Mouse (Mus musculus): ENCODE measurements around the gene Rpl3l. TPM values are rescaled to one million over a fixed set of nuclear protein-coding genes. Genes with fewer than 3 reads are reported as not detected.
"Not testable (repeated sequence)": the region's sequence is repeated elsewhere in the genome, so short reads cannot be mapped to it uniquely, and the experiment has no call there.

The Rpl3l gene
- total and polyA plus RNA-seq, 2 experiments from 2014 or later, result 2.1 to 7.2 TPM

DNA sequence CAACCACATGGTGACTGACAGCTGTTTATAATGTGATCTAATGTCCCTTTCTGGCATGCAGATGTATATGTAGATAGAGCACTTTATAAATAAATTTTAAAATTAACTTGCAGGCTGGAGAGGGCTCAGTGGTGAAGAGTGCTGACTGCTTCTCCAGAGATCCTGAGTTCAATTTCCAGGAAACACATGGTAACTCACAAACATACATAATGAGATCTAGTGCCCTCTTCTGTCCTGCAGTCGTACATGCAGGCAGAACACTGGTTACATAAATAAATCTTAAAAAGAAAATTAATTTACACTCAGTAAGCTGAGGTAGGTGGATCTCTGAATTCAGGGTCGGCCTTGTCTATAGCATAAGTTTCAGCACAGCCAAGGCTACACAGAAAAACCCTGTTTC lies 19.0 kb upstream of the Rpl3l start:
- H3K4me2 ChIP-seq (ENCODE audit: low read depth, low read length), result no peak overlapping the region
- ATAC-seq (ENCODE audit: insufficient read depth, low read depth) (no peak), DNase-seq (ENCODE audit: low spot score) (peak; percentile 62)
- peaks cover 20% of the 10 kb centered on the region for H3K36me3 ChIP-seq (replicated peaks; ENCODE audit: control insufficient read depth, insufficient read depth, low read length)
- H3K27ac ChIP-seq (ENCODE audit: low read depth), result no peak overlapping the region
- no peaks in the 10 kb centered on the region for H3K27me3 ChIP-seq (ENCODE audit: control insufficient read depth, insufficient read depth, low read length)
- WGBS, result 24% methylated on average over 2 of the region's 2 CpGs
- no peaks in the 10 kb centered on the region for H3K9me3 ChIP-seq (replicated peaks; ENCODE audit: control insufficient read depth, low read length)
- peaks cover 13% of the 10 kb centered on the region; the same call in 1 of the 2 replicates for H3K4me1 ChIP-seq (ENCODE audit: control insufficient read depth, insufficient read depth)
- TF ChIP-seq CTCF (IDR thresholded peaks at IDR 0.05; ENCODE audit: low read depth) (peak; percentile 46), EP300 (IDR thresholded peaks at IDR 0.05; ENCODE audit: low read depth) (no peak)
- no peak overlapping the region for H3K9ac ChIP-seq (replicated peaks; ENCODE audit: low read depth, low read length)
- H3K4me3 ChIP-seq (ENCODE audit: low read depth, low read length), result no peak overlapping the region; the same call in 1 of the 2 replicates

- ATAC-seq (ENCODE audit: insufficient read depth, low read depth), result no peak
- Histone ChIP-seq H3K4me3 (ENCODE audit: low read depth, low read length) (no peak overlapping the region), H3K27ac (ENCODE audit: low read depth) (no peak overlapping the region), H3K4me2 (ENCODE audit: low read depth, low read length) (no peak overlapping the region), H3K4me1 (ENCODE audit: control insufficient read depth, insufficient read depth) (no peaks in the 10 kb centered on the region), H3K27me3 (ENCODE audit: control insufficient read depth, insufficient read depth, low read length) (no peaks in the 10 kb centered on the region), H3K9me3 (replicated peaks; ENCODE audit: control insufficient read depth, low read length) (no peaks in the 10 kb centered on the region), H3K9ac (replicated peaks; ENCODE audit: low read depth, low read length) (no peak overlapping the region), H3K36me3 (replicated peaks; ENCODE audit: control insufficient read depth, insufficient read depth, low read length) (no peaks in the 10 kb centered on the region)
- no peak for TF ChIP-seq CTCF (IDR thresholded peaks at IDR 0.05; ENCODE audit: low read depth)
- no peak for TF ChIP-seq EP300 (IDR thresholded peaks at IDR 0.05; ENCODE audit: low read depth)
- no peak for DNase-seq (ENCODE audit: low spot score)
- WGBS, result 80% methylated on average over 6 of the region's 6 CpGs
Measured at GRCm38 (mm10) chr17:24715556-24715955, 12.1 kb upstream of the Rpl3l start.

GRCm38 (mm10) chr17:24716166-24716682 lies 11.4 kb upstream of the Rpl3l start:
- WGBS, result 95% methylated on average over 15 of the region's 15 CpGs

DNA sequence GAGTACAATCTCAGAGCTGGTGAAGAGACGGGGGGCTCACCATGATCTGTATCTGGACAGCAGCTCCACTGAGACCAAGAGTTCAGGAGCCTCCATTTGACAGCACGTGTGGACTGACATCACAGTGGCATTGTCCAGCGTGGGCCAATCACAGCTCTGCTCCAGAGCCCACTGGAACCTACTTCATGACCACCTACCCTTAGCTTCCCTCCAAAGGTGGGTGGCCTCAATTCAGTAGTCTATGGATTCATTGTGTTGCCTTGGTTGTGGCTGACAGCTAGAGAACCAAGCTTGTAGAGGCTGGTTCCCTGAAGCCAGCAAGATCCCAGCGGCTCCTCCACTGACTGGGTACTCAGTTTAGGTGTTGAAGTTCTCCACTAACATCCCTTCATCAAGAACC lies 9.7 kb upstream of the Rpl3l start, which contains the start of the genes Rnf151 and Rps2:
Rnf151 (minus strand) TSS at position 121 of the 400 bp plus-strand sequence.
Rps2 (plus strand) TSS at position 174 of the 400 bp plus-strand sequence.
- H3K36me3 ChIP-seq (replicated peaks; ENCODE audit: control insufficient read depth, insufficient read depth, low read length), result peaks cover 16% of the 10 kb centered on the region
- H3K27me3 ChIP-seq (ENCODE audit: control insufficient read depth, insufficient read depth, low read length), result no peaks in the 10 kb centered on the region
- no peak within 1 kb of the TSS for H3K27ac ChIP-seq (ENCODE audit: low read depth)
- 75% methylated on average over 4 of the region's 4 CpGs for WGBS
- peak within 1 kb of the TSS; percentile 63 for H3K4me2 ChIP-seq (ENCODE audit: low read depth, low read length)
- ATAC-seq (ENCODE audit: insufficient read depth, low read depth), result no peak
- TF ChIP-seq EP300 (IDR thresholded peaks at IDR 0.05; ENCODE audit: low read depth) (no peak), CTCF (IDR thresholded peaks at IDR 0.05; ENCODE audit: low read depth) (no peak)
- H3K4me3 ChIP-seq (ENCODE audit: low read depth, low read length), result peak within 1 kb of the TSS; percentile 79; the same call in 1 of the 2 replicates
- no peak within 1 kb of the TSS for H3K9ac ChIP-seq (replicated peaks; ENCODE audit: low read depth, low read length)
- peaks cover 19% of the 10 kb centered on the region; the same call in 1 of the 2 replicates for H3K4me1 ChIP-seq (ENCODE audit: control insufficient read depth, insufficient read depth)
- no peak for DNase-seq (ENCODE audit: low spot score)
- no peaks in the 10 kb centered on the region for H3K9me3 ChIP-seq (replicated peaks; ENCODE audit: control insufficient read depth, low read length)

More at GRCm38 (mm10) chr17:24716166-24716682, 11.4 kb upstream of the Rpl3l start:
- Histone ChIP-seq H3K27me3 (ENCODE audit: control insufficient read depth, insufficient read depth, low read length) (no peaks in the 10 kb centered on the region), H3K4me1 (ENCODE audit: control insufficient read depth, insufficient read depth) (peaks cover 2% of the 10 kb centered on the region; the same call in 1 of the 2 replicates), H3K36me3 (replicated peaks; ENCODE audit: control insufficient read depth, insufficient read depth, low read length) (peaks cover 2% of the 10 kb centered on the region), H3K9me3 (replicated peaks; ENCODE audit: control insufficient read depth, low read length) (no peaks in the 10 kb centered on the region), H3K4me2 (ENCODE audit: low read depth, low read length) (no peak overlapping the region), H3K4me3 (ENCODE audit: low read depth, low read length) (no peak overlapping the region), H3K9ac (replicated peaks; ENCODE audit: low read depth, low read length) (no peak overlapping the region), H3K27ac (ENCODE audit: low read depth) (no peak overlapping the region)
- TF ChIP-seq EP300 (IDR thresholded peaks at IDR 0.05; ENCODE audit: low read depth), result no peak
- no peak for TF ChIP-seq CTCF (IDR thresholded peaks at IDR 0.05; ENCODE audit: low read depth)
- DNase-seq (ENCODE audit: low spot score), result no peak
- no peak for ATAC-seq (ENCODE audit: insufficient read depth, low read depth)

DNA sequence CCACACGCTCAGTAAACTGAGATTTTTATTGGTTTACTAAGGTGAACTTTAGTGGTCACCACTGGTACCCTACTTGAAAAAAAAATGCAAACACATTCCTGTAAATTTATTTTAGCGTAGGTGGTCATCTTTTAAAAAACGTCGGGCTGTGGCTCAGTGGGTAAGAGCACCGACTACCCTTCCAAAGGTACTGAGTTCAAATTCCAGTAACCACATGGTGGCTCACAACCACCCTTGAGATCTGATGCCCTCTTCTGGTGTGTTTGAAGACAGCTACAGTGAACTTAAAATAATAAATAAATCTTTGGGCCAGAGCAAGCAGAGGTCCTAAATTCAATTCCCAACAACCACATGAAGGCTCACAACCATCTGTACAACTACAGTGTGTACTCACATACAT lies 8.7 kb upstream of the Rpl3l start:
- not testable (repeated sequence) for DNase-seq (ENCODE audit: low spot score)
- H3K27ac ChIP-seq (ENCODE audit: low read depth), result peak overlapping the region; percentile 84; the same call in 1 of the 2 replicates

More for the DNA sequence above, 8.7 kb upstream of the Rpl3l start:
- Histone ChIP-seq H3K4me2 (ENCODE audit: low read depth, low read length) (peak overlapping the region; percentile 63), H3K9ac (replicated peaks; ENCODE audit: low read depth, low read length) (peak overlapping the region; percentile 83; the same call in 1 of the 2 replicates), H3K4me3 (ENCODE audit: low read depth, low read length) (peak overlapping the region; percentile 79), H3K36me3 (replicated peaks; ENCODE audit: control insufficient read depth, insufficient read depth, low read length) (peaks cover 16% of the 10 kb centered on the region), H3K4me1 (ENCODE audit: control insufficient read depth, insufficient read depth) (peaks cover 20% of the 10 kb centered on the region; the same call in 1 of the 2 replicates)
- not testable (repeated sequence) for ATAC-seq (ENCODE audit: insufficient read depth, low read depth); H3K9me3 ChIP-seq (replicated peaks; ENCODE audit: control insufficient read depth, low read length); H3K27me3 ChIP-seq (ENCODE audit: control insufficient read depth, insufficient read depth, low read length)
- 70% methylated on average over 5 of the region's 5 CpGs for WGBS
